Mouse (Mus musculus): ENCODE measurements around the gene Rpf1.

DNA sequence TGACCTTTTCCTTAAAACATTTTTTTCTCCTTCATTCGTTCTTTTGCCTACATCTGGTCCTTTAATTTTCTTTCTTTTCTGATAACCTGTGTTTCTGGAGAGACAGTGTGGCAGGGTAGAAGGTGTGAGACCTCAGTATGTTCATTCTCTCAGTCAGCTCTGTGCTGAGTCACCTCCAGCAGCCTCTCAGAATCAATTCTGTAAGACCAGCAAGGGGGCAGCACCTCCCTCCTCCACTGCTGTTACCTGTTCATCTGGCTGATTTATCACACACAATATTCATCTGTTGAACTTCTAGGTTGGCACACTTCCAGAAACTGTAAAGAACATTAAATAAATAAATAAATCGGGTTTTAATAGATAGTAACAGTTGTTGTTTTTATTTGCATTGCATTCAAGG is 58.3 kb downstream of the Rpf1 start:
- TF ChIP-seq CTCF (IDR thresholded peaks at IDR 0.05; ENCODE audit: low read depth, low read length) (no peak), POLR2A (IDR thresholded peaks at IDR 0.05; ENCODE audit: extremely low read depth, insufficient read depth, low read length) (no peak)
